Mouse (Mus musculus) liver, embryonic 14.5 days (tissue): ENCODE measurements around the gene Tapbp.

Source experiments
- CTCF ChIP-seq: IDR thresholded peaks from 2 replicates; pipeline ENCODE4 v1.5.1; 2016; ENCODE audit warnings: antibody characterized with exemption, low read depth, control low read depth
- EP300 ChIP-seq: IDR thresholded peaks from 2 replicates; pipeline ENCODE4 v1.6.1; 2016; ENCODE audit warnings: antibody characterized with exemption, low read depth

DNA sequence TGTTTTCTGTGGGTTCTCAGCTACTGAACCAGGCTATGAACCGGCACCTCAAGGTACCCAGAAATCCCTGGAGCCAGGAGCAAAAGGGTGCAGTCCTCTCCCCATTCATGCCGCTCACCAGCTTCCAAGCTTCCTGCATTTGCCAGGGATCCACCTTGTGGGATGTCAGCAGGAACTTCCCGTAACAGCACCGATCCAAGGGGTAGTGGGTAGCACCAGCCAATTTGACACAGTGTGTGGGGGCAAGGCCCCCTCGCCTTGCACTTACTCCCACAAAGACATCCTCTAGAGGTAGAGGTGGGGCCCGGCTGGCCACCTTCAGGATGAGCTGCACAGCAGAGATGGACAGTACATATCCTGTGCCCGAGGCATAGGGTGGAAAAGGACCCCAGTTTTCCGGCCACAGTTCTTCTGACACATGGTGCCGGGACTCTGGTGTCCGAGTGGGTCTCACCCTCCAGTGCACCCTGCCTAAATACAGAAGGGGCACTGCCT lies 34.5 kb downstream of the Tapbp start:
- no peak for TF ChIP-seq CTCF
- TF ChIP-seq EP300, result no peak
